Mouse (Mus musculus): ENCODE measurements around the gene Slc8a1.
A peak's percentile ranks its signal among the peaks of the same experiment; 100 is the strongest.

The Slc8a1 gene

GRCm38 (mm10) chr17:81669062-81669815 is 68.9 kb downstream of the Slc8a1 start:
- peak; percentile 58 for DNase-seq

GRCm38 (mm10) chr17:81668466-81668865 is 69.7 kb downstream of the Slc8a1 start:
- no peak for DNase-seq

GRCm38 (mm10) chr17:81667935-81668334 is 70.2 kb downstream of the Slc8a1 start:
- no peak for DNase-seq

GRCm38 (mm10) chr17:81666551-81666950 is 71.6 kb downstream of the Slc8a1 start:
- no peak for DNase-seq

- no peak for DNase-seq
These were observed 73.3 kb downstream of the Slc8a1 start for GRCm38 (mm10) chr17:81664916-81665315.

- no peak for DNase-seq
These were observed 80.3 kb downstream of the Slc8a1 start for GRCm38 (mm10) chr17:81657828-81658227.

GRCm38 (mm10) chr17:81654548-81654947 is 83.6 kb downstream of the Slc8a1 start:
- DNase-seq = no peak

GRCm38 (mm10) chr17:81652958-81653357 is 85.2 kb downstream of the Slc8a1 start:
- no peak for DNase-seq

GRCm38 (mm10) chr17:81636822-81637221 is 101.4 kb downstream of the Slc8a1 start:
- DNase-seq = no peak

GRCm38 (mm10) chr17:81630471-81630870 is 107.7 kb downstream of the Slc8a1 start:
- DNase-seq = no peak

GRCm38 (mm10) chr17:81621188-81621644 is 117.0 kb downstream of the Slc8a1 start:
- DNase-seq = peak; percentile 95

- peak; percentile 59 for DNase-seq
These were observed 119.7 kb downstream of the Slc8a1 start for GRCm38 (mm10) chr17:81618461-81618860.

GRCm38 (mm10) chr17:81616326-81616725 is 121.9 kb downstream of the Slc8a1 start:
- DNase-seq = no peak

GRCm38 (mm10) chr17:81615391-81615790 is 122.8 kb downstream of the Slc8a1 start:
- no peak for DNase-seq

GRCm38 (mm10) chr17:81607515-81607914 is 130.7 kb downstream of the Slc8a1 start:
- DNase-seq = no peak

GRCm38 (mm10) chr17:81606084-81606483 is 132.1 kb downstream of the Slc8a1 start:
- DNase-seq = no peak

- DNase-seq = no peak
These were observed 132.9 kb downstream of the Slc8a1 start for GRCm38 (mm10) chr17:81605219-81605660.

- no peak for DNase-seq
These were observed 139.1 kb downstream of the Slc8a1 start for GRCm38 (mm10) chr17:81599072-81599471.

- no peak for DNase-seq
These were observed 148.4 kb downstream of the Slc8a1 start for GRCm38 (mm10) chr17:81589791-81590190.

GRCm38 (mm10) chr17:81586759-81587158 is 151.4 kb downstream of the Slc8a1 start:
- DNase-seq = no peak

- DNase-seq = no peak
These were observed 158.3 kb downstream of the Slc8a1 start for GRCm38 (mm10) chr17:81579728-81580425.

GRCm38 (mm10) chr17:81576893-81577292 is 161.3 kb downstream of the Slc8a1 start:
- DNase-seq = no peak

- no peak for DNase-seq
These were observed 172.4 kb downstream of the Slc8a1 start for GRCm38 (mm10) chr17:81565634-81566372.

Data from cerebellum, adult 11-12 months (tissue).